Mouse (Mus musculus) kidney, adult 2 months (tissue): ENCODE results near the gene Creb5.

ENCODE experiments used
- CTCF ChIP-seq: fragments of 200-500 bp; conservative IDR thresholded peaks from 2 replicates; pipeline ENCODE4 v1.5.1; 2011; ENCODE audit warnings: low read depth, mild to moderate bottlenecking, control low read depth, low read length, moderate library complexity, mixed read lengths; ENCODE audit not compliant: insufficient read depth, insufficient read length
- POLR2A ChIP-seq: fragments of 200-500 bp; IDR thresholded peaks from one replicate; pipeline ENCODE4 v1.6.1; 2011; ENCODE audit warnings: low read depth, low read length, control low read depth

GRCm38 (mm10) chr6:53722694-53723093, 435.6 kb downstream of the Creb5 start:
- TF ChIP-seq POLR2A, result no peak
- no peak for TF ChIP-seq CTCF
